Mouse (Mus musculus) WW6 (cell line): ENCODE results near the gene Eed.

Experiments used
- DNase-seq: peaks from one replicate; pipeline ENCODE4 v3.0.0-alpha.2; 2013; ENCODE audit warnings: low read depth, low spot score

Gene Eed

GRCm38 (mm10) chr7:89908899-89909621 is 71.7 kb downstream of the Eed start:
- DNase-seq, result no peak

GRCm38 (mm10) chr7:89908421-89908820 is 72.4 kb downstream of the Eed start:
- DNase-seq, result no peak

- DNase-seq, result peak; percentile 47
These were observed 72.8 kb downstream of the Eed start for GRCm38 (mm10) chr7:89907950-89908349.
